14 mouse cellular contexts compared by ENCODE assay signal in genomic region chr8:69984876-69985553, GRCm38 (mm10). TPM values are rescaled to one million over a fixed set of nuclear protein-coding genes. Genes with fewer than 3 reads are reported as not detected.
DNase-seq lines count a peak whose midpoint lies in the region; ATAC-seq and TF ChIP-seq lines count a peak whose summit lies in the region.
"Had no signal": no experiment of that assay in that cellular context is flagged by ENCODE, and none has a peak within 500 bp of the region (broad histone marks: within the 10 kb centered on the region; RNA-seq: fewer than 3 reads in every experiment).

No protein-coding gene starts in this region.

- peak; percentile 51 for TF ChIP-seq EP300 in CH12.LX (IDR thresholded peaks at IDR 0.05; ENCODE audit: low read length)

- H3K4me2 ChIP-seq in lung, embryonic 15.5 days, result no peak overlapping the region
- no peak overlapping the region for H3K4me2 ChIP-seq in CH12.LX (ENCODE audit: insufficient read depth, low read depth, poor library complexity, severe bottlenecking)
- H3K4me2 ChIP-seq in forebrain, embryonic 14.5 days (ENCODE audit: low read length), result no peak overlapping the region
- H3K4me2 ChIP-seq: hindbrain, embryonic 13.5 days had no signal

- WGBS in lung, embryonic 15.5 days, result 83% methylated on average over 2 of the region's 2 CpGs
- WGBS in cerebellum, adult 2 months, result 86% methylated on average over 2 of the region's 2 CpGs
- WGBS in forebrain, embryonic 14.5 days, result 92% methylated on average over 2 of the region's 2 CpGs

- H3K4me3 ChIP-seq in lung, embryonic 15.5 days, result no peak overlapping the region
- no peak overlapping the region for H3K4me3 ChIP-seq in CH12.LX (replicated peaks in 1 of 3; ENCODE audit: low read depth in 2 of 3, low read length in 2 of 3, poor library complexity in 1 of 3)
- no peak overlapping the region for H3K4me3 ChIP-seq in cerebellum, adult 2 months (replicated peaks; ENCODE audit: insufficient read depth, low read depth, low read length)
- H3K4me3 ChIP-seq in forebrain, embryonic 14.5 days (ENCODE audit: low read depth, low read length), result no peak overlapping the region
- H3K4me3 ChIP-seq: heart, adult 2 months; hindbrain, embryonic 13.5 days had no signal

- no peaks in the 10 kb centered on the region for H3K27me3 ChIP-seq in lung, embryonic 15.5 days
- H3K27me3 ChIP-seq in CH12.LX (replicated peaks), result no peaks in the 10 kb centered on the region
- no peaks in the 10 kb centered on the region for H3K27me3 ChIP-seq in cerebellum, adult 2 months (ENCODE audit: control insufficient read depth, insufficient read depth, low read length)
- H3K27me3 ChIP-seq in forebrain, embryonic 14.5 days (replicated peaks; ENCODE audit: control insufficient read depth, insufficient read depth, low read length), result no peaks in the 10 kb centered on the region
- H3K27me3 ChIP-seq: hindbrain, embryonic 13.5 days had no signal

- no peak overlapping the region for H3K9ac ChIP-seq in lung, embryonic 15.5 days
- no peak overlapping the region for H3K9ac ChIP-seq in CH12.LX (ENCODE audit: insufficient read depth, low read depth)
- H3K9ac ChIP-seq in forebrain, embryonic 14.5 days (ENCODE audit: low read length), result no peak overlapping the region
- H3K9ac ChIP-seq: hindbrain, embryonic 13.5 days; liver, embryonic 14.5 days had no signal

- ATAC-seq in lung, embryonic 15.5 days (ENCODE audit: borderline replicate concordance, extremely low read depth, low FRiP score, low TSS enrichment), result no peak
- ATAC-seq in megakaryocyte, adult 5-6 weeks (ENCODE audit: poor library complexity, severe bottlenecking), result peak; percentile 49; the same call in 1 of the 2 replicates
- no peak for ATAC-seq in forebrain, embryonic 14.5 days
- ATAC-seq: intestine, postnatal 0 days had no signal

- no peak for TF ChIP-seq POLR2A in CH12.LX (IDR thresholded peaks at IDR 0.05; ENCODE audit: low read depth, low read length)
- TF ChIP-seq POLR2A in cerebellum, adult 2 months (IDR thresholded peaks at IDR 0.05; ENCODE audit: borderline replicate concordance, insufficient read depth, low read length), result no peak

- TF ChIP-seq RAD21 in CH12.LX (IDR thresholded peaks at IDR 0.05; ENCODE audit: low read depth, low read length), result no peak

- peaks cover 19% of the 10 kb centered on the region for H3K79me2 ChIP-seq in CH12.LX (replicated peaks; ENCODE audit: control insufficient read depth, extremely low read depth, insufficient read depth, poor library complexity, severe bottlenecking)

- dilution Hi-C loops in CH12.LX (cut with MboI; ENCODE audit: extremely low pct_ligation_motif_present, extremely low pct_unique_long_range_greater_than_20kb, low sequenced_read_pairs), result no loop called here

- no peaks in the 10 kb centered on the region for H3K9me3 ChIP-seq in lung, embryonic 15.5 days
- H3K9me3 ChIP-seq in CH12.LX (replicated peaks; ENCODE audit: low read length), result no peaks in the 10 kb centered on the region
- no peaks in the 10 kb centered on the region for H3K9me3 ChIP-seq in forebrain, embryonic 14.5 days (replicated peaks; ENCODE audit: control insufficient read depth, low read length)
- H3K9me3 ChIP-seq: hindbrain, embryonic 13.5 days had no signal

- no peak for DNase-seq in lung, postnatal 10 days
- no peak for DNase-seq in CH12.LX (ENCODE audit: extremely low read depth)
- DNase-seq in thymus, postnatal 25 days, result peak; percentile 49
- no peak for DNase-seq in c-Kit-positive CD71-positive TER-119-positive erythroid progenitor cells, embryonic 14.5 days (ENCODE audit: low spot score)
- DNase-seq in cerebellum, adult 2 months, result no peak
- no peak for DNase-seq in forebrain, embryonic 14.5 days (ENCODE audit: low spot score)
- DNase-seq: cerebellum, adult 11 months; heart, adult 2 months; kidney, postnatal 25 days had no signal

- 0 out of 2 replicates have a peak overlapping the region, but pooled peaks have one; percentile 8 for H3K27ac ChIP-seq in lung, embryonic 15.5 days
- H3K27ac ChIP-seq in CH12.LX (ENCODE audit: insufficient read depth, low read depth), result peak overlapping the region; percentile 16; the same call in 1 of the 2 replicates
- no peak overlapping the region for H3K27ac ChIP-seq in cerebellum, adult 2 months (ENCODE audit: insufficient read depth, low read length)
- no peak overlapping the region for H3K27ac ChIP-seq in forebrain, embryonic 14.5 days (ENCODE audit: low read depth, low read length)
- H3K27ac ChIP-seq: heart, adult 2 months; hindbrain, embryonic 13.5 days; liver, embryonic 14.5 days had no signal

- TF ChIP-seq CTCF in CH12.LX (conservative IDR thresholded peaks at IDR 0.05 in 1 of 2, IDR thresholded peaks at IDR 0.05 in 1 of 2; ENCODE audit: low read depth in 2 of 2, low read length in 2 of 2), result 0 out of 4 replicates have a peak, but pooled peaks of 1 of the 2 experiments have one; percentile 7
- no peak for TF ChIP-seq CTCF in cerebellum, adult 2 months (IDR thresholded peaks at IDR 0.05; ENCODE audit: borderline replicate concordance, insufficient read depth, low read depth, low read length)

- in situ Hi-C loops in CH12.LX (cut with MboI; ENCODE audit: low pct_ligation_motif_present, low pct_unique_long_range_greater_than_20kb, low sequenced_read_pairs), result no loop called here

- H3K36me3 ChIP-seq in lung, embryonic 15.5 days, result no peaks in the 10 kb centered on the region
- peaks cover 0 to 25% of the 10 kb centered on the region in 2 experiments for H3K36me3 ChIP-seq in CH12.LX (replicated peaks in 1 of 2; ENCODE audit: control insufficient read depth in 1 of 2, insufficient read depth in 1 of 2, low read length in 1 of 2)
- H3K36me3 ChIP-seq in forebrain, embryonic 14.5 days (ENCODE audit: control insufficient read depth, insufficient read depth, low read length), result no peaks in the 10 kb centered on the region
- H3K36me3 ChIP-seq: hindbrain, embryonic 13.5 days had no signal

- no peaks in the 10 kb centered on the region for H3K4me1 ChIP-seq in lung, embryonic 15.5 days
- peaks cover 0 to 20% of the 10 kb centered on the region in 2 experiments; a peak in 2 of 4 replicates for H3K4me1 ChIP-seq in CH12.LX (ENCODE audit: control insufficient read depth in 1 of 2, insufficient read depth in 2 of 2)
- no peaks in the 10 kb centered on the region for H3K4me1 ChIP-seq in cerebellum, adult 2 months (ENCODE audit: control insufficient read depth, insufficient read depth, low read length)
- H3K4me1 ChIP-seq in forebrain, embryonic 14.5 days (ENCODE audit: control insufficient read depth, insufficient read depth, low read length), result no peaks in the 10 kb centered on the region
- H3K4me1 ChIP-seq: hindbrain, embryonic 13.5 days had no signal

TF ChIP-seq in CH12.LX, 34 proteins besides CTCF, POLR2A, EP300 and RAD21:
- TF ChIP-seq CHD2 (IDR thresholded peaks at IDR 0.05; ENCODE audit: low read length), result 0 out of 2 replicates have a peak, but pooled peaks have one; percentile 18
- TF ChIP-seq CHD1 (IDR thresholded peaks at IDR 0.05; ENCODE audit: low read depth, low read length), result 0 out of 2 replicates have a peak, but pooled peaks have one; percentile 51
- TF ChIP-seq MYC (IDR thresholded peaks at IDR 0.05; ENCODE audit: low read depth, low read length), result no peak
- TF ChIP-seq ELF1 (IDR thresholded peaks at IDR 0.05; ENCODE audit: low read depth, low read length), result peak; percentile 75
- TF ChIP-seq MEF2A (IDR thresholded peaks at IDR 0.05; ENCODE audit: borderline replicate concordance, low read depth, low read length), result 0 out of 2 replicates have a peak, but pooled peaks have one; percentile 13
- peak; percentile 48; the same call in 1 of the 2 replicates for TF ChIP-seq IRF4 (IDR thresholded peaks at IDR 0.05; ENCODE audit: low read depth, low read length)
- peak; percentile 93 for TF ChIP-seq ZNF384 (IDR thresholded peaks at IDR 0.05; ENCODE audit: low read depth, low read length)
- no peak for TF ChIP-seq MAFK (IDR thresholded peaks at IDR 0.05; ENCODE audit: insufficient replicate concordance, low read length)

RNA-seq across cellular contexts. Expression of gene Gatad2a, which starts 11.2 kb away (rescaled TPM):
- polyA plus RNA-seq in lung, embryonic 15.5 days (2015; fragmentation: Nextera tagmentation; extraction: Ambion mirVana), result 60.3 and 64.3 TPM in 2 replicates
- total RNA-seq in CH12.LX (2012; rRNA removed), result 70.8 and 73.2 TPM in 2 replicates
- total RNA-seq in CH12.LX (2014; rRNA removed), result 31.5 and 35.7 TPM in 2 replicates
- polyA plus RNA-seq in CH12.LX (2012; ENCODE audit: insufficient read length, low read depth), result 95.1 and 122 TPM in 2 replicates
- 50.1 and 62.0 TPM in 2 replicates for total RNA-seq in megakaryocyte, adult 5-6 weeks (2015)
- total RNA-seq in megakaryocyte, adult 5-6 weeks (2017), result 62.5 and 64.7 TPM in 2 replicates
- 31.9 and 36.9 TPM in 2 replicates for polyA plus RNA-seq in cerebellum, adult 2 months (2012; rRNA removed)
- polyA plus RNA-seq in forebrain, embryonic 14.5 days (2014; fragmentation: Nextera tagmentation; extraction: Ambion mirVana), result 28.8 and 30.5 TPM in 2 replicates

RNA-seq across cellular contexts. Expression of gene Mau2, which starts 57.5 kb away (rescaled TPM):
- 46.4 and 50.5 TPM in 2 replicates for polyA plus RNA-seq in lung, embryonic 15.5 days (2015; fragmentation: Nextera tagmentation; extraction: Ambion mirVana)
- 37.2 and 38.4 TPM in 2 replicates for total RNA-seq in CH12.LX (2012; rRNA removed)
- total RNA-seq in CH12.LX (2014; rRNA removed), result 24.4 and 25.5 TPM in 2 replicates
- polyA plus RNA-seq in CH12.LX (2012; ENCODE audit: insufficient read length, low read depth), result 15.7 and 19.5 TPM in 2 replicates
- total RNA-seq in megakaryocyte, adult 5-6 weeks (2015), result 28.1 and 28.4 TPM in 2 replicates
- total RNA-seq in megakaryocyte, adult 5-6 weeks (2017), result 28.1 and 33.8 TPM in 2 replicates
- polyA plus RNA-seq in cerebellum, adult 2 months (2012; rRNA removed), result 90.1 and 92.9 TPM in 2 replicates
- polyA plus RNA-seq in forebrain, embryonic 14.5 days (2014; fragmentation: Nextera tagmentation; extraction: Ambion mirVana), result 67.4 and 78.1 TPM in 2 replicates

RNA-seq across cellular contexts. Expression of gene Sugp1, which starts 57.6 kb away (rescaled TPM):
- polyA plus RNA-seq in lung, embryonic 15.5 days (2015; fragmentation: Nextera tagmentation; extraction: Ambion mirVana), result 41.5 and 44.8 TPM in 2 replicates
- 21.8 and 24.0 TPM in 2 replicates for total RNA-seq in CH12.LX (2012; rRNA removed)
- total RNA-seq in CH12.LX (2014; rRNA removed), result 5.0 and 5.3 TPM in 2 replicates
- polyA plus RNA-seq in CH12.LX (2012; ENCODE audit: insufficient read length, low read depth), result 43.9 and 44.2 TPM in 2 replicates
- total RNA-seq in megakaryocyte, adult 5-6 weeks (2015), result 11.6 and 15.0 TPM in 2 replicates
- total RNA-seq in megakaryocyte, adult 5-6 weeks (2017), result 17.3 and 24.1 TPM in 2 replicates
- polyA plus RNA-seq in cerebellum, adult 2 months (2012; rRNA removed), result 41.7 and 43.6 TPM in 2 replicates
- polyA plus RNA-seq in forebrain, embryonic 14.5 days (2014; fragmentation: Nextera tagmentation; extraction: Ambion mirVana), result 43.5 and 45.5 TPM in 2 replicates

Comparison
In these comparisons a context has a peak if more than half of its experiments do, and no peak if none do; other contexts are left out.
1. H3K27ac ChIP-seq: peak in lung, embryonic 15.5 days (single experiment) and CH12.LX (single experiment); none in cerebellum, adult 2 months (single experiment) and forebrain, embryonic 14.5 days (single experiment).